Mouse (Mus musculus) cortical plate, adult 2 months (tissue): Measurements from ENCODE around the gene Gk5.

Experiments used
- CTCF ChIP-seq: fragments of 200-500 bp; IDR thresholded peaks from 2 replicates; pipeline ENCODE4 v1.5.1; 2011; ENCODE audit warnings: mild to moderate bottlenecking, control low read depth, low read length; ENCODE audit not compliant: insufficient read depth; ENCODE audit errors: extremely low read depth
- POLR2A ChIP-seq: fragments of 200-500 bp; IDR thresholded peaks from 2 replicates; pipeline ENCODE4 v1.6.1; 2011; ENCODE audit warnings: mild to moderate bottlenecking, low read length, control low read depth; ENCODE audit not compliant: insufficient read depth; ENCODE audit errors: extremely low read depth

DNA sequence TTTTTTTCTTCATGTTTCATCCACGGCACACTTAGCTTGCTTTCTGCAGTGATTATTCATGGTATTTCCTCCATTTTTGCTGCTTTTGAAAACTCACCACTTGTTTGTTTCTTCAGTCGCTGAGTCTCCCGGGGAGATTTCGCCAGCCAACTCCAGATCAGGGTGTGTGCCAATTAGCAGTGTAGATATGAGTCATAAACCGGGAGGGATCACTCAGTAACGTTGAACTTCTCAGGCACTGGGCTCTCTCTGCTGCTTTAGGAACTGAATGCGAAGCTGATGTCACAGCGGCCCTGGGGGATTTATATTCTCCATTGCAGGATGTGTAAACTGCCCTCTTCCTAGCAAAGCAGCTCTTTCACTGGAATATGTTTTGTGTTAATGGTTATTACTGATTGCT is 15.8 kb downstream of the Gk5 start:
- TF ChIP-seq POLR2A (no peak), CTCF (no peak)
